Mouse (Mus musculus) cerebellum, postnatal 10 days (tissue): ENCODE results near the gene Astn1.

ENCODE experiments used
- DNase-seq, 2 experiments: peaks; one replicate each; pipeline ENCODE4 v3.0.0; 2021; ENCODE audit warnings: mixed read lengths in 2 of 2

The Astn1 gene

GRCm38 (mm10) chr1:158633441-158633840, 271.4 kb downstream of the Astn1 start:
- no peak for DNase-seq

DNA sequence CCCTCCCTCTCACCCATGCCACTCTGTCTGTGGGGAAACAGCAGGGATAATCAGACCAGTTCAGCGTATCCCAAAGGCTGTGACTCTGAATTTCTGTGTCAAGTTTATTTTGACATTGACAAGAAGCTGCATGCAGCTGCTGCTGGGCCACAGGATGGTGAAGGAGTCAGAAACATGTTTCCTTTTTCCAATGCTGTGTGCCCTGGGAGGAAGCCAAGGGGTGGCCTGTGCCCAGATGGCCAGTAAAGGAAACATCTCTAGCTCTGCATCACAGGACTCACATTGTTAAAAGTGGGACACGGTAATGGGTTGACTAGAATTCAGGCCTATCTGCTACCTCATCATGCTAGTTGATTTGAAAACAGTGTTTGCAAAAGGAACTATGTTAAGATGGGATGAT, 279.2 kb downstream of the Astn1 start:
- peak; percentile 62 to 76 for DNase-seq

- DNase-seq = no peak
Measured at GRCm38 (mm10) chr1:158642247-158642646, 280.2 kb downstream of the Astn1 start.

DNA sequence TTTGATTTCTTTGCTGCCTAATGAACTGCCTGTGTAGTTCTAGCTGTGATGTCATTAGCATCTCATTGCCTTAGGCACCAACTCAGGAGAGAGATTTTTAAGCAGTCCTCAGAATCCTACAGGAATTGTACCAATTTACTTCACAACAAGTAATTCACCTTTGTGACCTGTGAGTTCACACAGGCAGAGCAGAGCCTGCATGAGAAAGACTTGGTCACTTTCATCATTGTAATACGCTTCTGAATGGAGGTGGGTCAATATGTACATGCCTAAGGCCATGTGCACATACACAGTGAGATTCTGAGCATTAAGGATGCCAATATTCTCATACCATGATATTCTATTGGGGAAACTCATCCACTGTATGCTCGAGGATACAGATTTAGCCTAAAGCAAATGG, 290.7 kb downstream of the Astn1 start:
- no peak for DNase-seq

GRCm38 (mm10) chr1:158653808-158654520, 291.9 kb downstream of the Astn1 start:
- DNase-seq = peak; percentile 81 to 90

GRCm38 (mm10) chr1:158654571-158655205, 292.6 kb downstream of the Astn1 start:
- peak in 1 of 2 experiments; percentile 56 for DNase-seq

GRCm38 (mm10) chr1:158656986-158657385, 294.9 kb downstream of the Astn1 start:
- peak; percentile 50 to 62 for DNase-seq

- DNase-seq = no peak
Measured at GRCm38 (mm10) chr1:158666001-158666400, 303.9 kb downstream of the Astn1 start.

DNA sequence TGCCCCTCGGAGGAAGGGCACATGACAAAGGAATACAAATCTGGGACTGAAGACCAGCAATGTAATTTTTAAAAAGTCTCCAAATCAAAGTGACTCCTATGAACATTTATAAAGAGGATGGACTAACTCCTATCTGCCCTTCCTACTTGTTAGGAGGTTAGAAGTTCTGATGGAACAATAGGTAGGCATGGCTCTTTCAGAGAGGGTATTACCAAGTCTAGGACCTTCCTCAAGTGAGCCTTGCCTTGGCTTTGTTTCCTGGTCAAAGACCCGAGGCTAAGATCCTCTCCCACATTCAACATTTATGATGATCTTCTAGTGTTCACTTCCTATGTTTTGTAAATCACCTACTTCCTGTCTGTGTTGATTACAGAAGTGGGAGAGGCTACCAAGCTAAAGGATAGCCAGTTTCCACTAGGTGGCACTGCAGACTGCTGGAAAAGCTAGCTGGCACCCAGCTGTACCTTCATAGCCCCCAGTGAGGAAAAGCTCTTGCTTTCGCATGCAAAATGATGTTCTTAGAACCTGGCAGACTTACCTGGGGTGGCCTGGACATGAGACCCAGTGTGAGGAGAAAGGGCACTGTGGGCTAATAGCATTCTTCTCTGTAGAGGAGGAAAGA, 308.0 kb downstream of the Astn1 start:
- peak; percentile 85 to 87 for DNase-seq

- no peak for DNase-seq
Measured at GRCm38 (mm10) chr1:158687726-158688125, 325.7 kb downstream of the Astn1 start.

GRCm38 (mm10) chr1:158697423-158697822, 335.4 kb downstream of the Astn1 start:
- no peak for DNase-seq

- DNase-seq = no peak
Measured at GRCm38 (mm10) chr1:158697859-158698569, 335.9 kb downstream of the Astn1 start.

- DNase-seq = no peak
Measured at GRCm38 (mm10) chr1:158699276-158699675, 337.2 kb downstream of the Astn1 start.

- DNase-seq = no peak
Measured at GRCm38 (mm10) chr1:158700147-158700546, 338.1 kb downstream of the Astn1 start.

DNA sequence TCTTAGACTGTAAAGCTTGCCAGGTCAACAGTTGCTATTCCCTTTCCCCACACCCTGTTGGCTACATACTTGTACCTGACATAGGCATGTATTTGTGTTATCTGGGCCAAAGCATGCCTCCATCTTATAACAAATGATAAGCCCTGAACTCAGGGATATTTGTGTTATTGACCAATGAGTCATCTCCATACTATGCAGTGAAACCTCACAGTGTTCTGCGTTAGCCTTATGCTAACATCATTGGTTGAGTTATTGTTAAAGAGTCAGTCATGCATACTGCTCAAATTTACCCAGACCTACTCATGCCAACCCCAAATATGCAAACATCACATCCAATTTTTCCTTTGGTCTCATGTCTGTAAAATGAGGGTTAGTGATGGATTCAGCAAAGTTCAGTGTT, 339.3 kb downstream of the Astn1 start:
- DNase-seq = no peak

DNA sequence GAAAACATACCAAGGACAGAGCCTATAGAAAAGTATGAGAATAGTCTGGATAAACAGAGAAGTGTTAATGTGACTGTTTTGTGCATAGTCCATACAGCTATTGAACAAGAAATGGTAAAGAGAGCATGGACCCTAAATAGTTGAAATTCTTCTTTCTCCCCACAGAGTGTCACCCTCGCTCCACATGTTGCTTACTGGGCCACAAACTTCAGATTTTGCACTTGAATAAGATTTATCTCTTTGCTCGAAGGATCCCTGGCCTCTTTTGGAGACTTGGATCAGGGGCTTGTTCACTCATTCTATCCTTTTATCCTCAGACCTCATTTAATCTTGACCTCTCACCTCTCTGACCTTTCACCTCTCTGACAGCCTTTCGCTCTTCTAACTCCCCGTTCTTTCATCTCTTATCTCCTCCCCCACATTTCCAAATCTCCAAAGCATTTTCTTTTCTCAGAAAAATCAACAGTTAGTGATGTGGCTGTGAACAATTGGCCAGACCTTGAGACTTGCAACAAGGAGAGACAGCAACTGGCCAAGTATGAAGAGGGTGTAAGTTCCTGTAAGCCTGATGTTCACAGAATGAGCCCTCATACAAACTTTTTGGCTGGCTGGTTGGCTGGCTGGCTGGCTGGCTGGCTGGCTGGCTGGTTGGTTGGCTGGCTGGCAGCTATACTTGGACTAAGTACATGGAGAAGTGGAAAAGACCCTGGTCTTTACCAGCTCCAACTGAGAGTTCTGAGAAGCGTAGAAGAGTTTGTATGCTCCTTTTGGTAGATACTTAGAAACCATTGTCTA, 351.4 kb downstream of the Astn1 start:
- peak; percentile 63 to 67 for DNase-seq

GRCm38 (mm10) chr1:158732868-158733496, 370.9 kb downstream of the Astn1 start:
- peak; percentile 14 to 42 for DNase-seq

DNA sequence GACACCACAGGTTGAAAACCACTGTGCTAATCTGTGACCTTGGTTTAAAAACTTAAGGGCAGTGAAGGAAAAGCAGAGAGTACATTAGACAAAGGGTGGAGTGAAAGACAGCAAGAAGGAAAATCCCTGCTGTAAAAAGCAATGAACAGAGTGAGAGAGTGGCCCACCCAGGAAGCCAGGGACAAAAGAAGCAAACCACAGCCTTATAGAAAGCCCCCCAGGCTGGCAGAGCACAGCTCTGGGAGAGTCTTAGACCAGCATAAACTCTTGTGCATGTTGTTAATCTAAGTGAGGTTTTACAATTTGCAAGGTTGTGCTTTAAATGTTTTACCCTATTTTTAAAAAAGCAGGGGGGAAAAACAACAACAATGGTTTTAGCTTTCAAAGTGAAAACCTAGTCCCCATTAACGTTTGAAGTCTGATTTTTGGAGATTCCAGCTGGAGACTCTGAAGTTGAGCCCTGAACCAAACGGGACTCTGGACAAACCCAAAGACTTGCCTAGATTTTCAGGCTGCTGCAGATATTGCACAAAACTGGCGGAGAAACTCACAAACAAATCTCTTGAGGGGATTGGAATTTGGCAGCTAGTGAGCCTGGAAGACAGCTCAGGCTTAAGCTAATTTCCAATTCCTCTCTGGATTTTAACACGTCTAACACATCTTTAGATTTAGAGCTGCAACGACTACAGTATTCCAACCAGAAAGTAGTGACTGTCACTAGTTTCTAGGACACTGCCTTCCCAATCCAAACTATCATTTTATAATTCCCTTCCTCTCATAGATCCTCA, 377.3 kb downstream of the Astn1 start:
- peak; percentile 16 to 26 for DNase-seq

DNA sequence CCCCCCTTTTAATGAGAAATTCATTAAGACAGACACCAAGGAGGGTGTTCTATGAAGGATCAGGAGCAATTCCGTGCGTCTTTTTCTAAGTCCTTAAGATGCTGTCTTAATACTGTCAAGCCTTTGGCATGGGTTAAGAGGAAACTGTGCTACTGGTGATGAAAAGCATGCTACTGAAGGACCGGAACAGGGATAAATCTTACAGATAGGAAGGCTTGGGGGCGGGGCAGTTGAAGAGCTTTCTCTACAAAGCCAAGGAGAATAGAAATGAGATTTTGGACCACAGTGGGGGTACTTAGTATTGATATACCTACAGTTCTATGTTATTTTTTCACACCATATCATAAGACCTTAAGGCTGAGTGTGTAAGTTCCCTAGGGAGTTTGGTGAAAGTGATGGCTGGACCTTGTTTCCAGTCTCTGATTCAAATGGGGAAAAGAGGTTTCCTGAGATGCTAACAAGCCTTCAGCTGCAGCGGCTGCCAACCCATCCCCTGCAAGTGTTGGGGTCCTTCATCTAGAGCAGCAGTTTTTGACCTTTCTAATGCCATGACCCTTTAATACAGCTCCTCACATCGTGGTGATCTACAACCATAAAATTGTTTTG, 378.2 kb downstream of the Astn1 start:
- DNase-seq = no peak

DNA sequence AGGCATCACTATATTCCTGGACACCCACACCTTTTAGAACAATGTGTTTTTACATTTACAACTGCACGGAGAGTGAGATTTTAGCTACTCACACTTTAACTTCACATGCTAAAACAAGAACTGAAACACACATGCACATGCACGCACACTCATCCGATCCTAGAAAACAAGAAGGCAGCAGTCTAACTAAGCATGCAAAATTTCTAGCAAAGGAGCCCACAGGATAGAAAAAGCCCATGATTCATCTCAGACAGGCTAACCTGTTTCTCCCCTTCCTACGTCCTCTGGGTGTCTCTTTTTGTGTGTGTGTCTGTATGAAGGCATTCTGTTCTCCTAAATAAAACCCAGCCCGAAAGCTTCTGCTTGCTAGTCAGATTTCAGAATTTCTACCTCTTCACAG, 378.9 kb downstream of the Astn1 start:
- no peak for DNase-seq
